Mouse (Mus musculus) heart, adult 11 months (tissue): ENCODE results near the gene Rab3c.

ENCODE experiments used
- DNase-seq: peaks from one replicate; pipeline ENCODE4 v3.0.0; 2022

The Rab3c gene

DNA sequence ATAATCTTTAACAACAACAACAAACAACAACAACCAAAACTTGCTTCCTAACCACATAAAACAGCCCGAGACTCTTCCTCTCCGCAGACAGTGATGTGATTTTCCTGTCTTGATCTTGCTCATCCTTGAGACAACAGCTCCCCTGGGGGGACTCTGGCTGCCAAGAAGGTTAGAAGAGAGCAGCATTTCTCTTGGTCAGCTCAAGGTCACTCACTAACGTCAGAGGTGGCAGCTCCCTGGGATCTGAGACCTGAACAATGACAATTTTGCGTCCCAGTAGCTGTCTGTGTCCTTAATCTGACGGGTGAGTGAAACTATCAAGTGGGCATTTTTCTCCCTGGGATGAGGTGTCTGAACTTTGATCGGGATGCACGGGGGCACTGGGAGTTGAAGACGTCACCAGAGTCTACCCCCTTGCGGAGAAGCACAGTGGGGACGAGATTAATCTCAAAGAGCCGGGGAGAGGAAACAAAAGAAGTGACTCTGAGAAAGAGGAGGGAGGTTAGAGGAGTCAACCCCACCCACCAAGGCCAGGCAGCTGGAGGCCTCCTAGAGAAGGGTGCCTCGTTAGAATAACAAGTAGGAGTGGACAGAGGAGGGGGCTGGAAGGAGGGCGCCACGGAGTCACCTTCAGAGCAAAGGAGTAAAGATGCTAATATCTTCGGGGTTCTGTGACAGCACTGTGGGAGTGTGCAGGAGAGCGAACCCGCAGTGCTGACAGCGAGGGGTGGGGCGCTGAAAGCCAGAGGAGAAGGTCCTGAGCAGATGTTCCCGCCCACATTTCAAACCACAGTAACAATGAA is 261.7 kb downstream of the Rab3c start:
- DNase-seq, result peak; percentile 90

DNA sequence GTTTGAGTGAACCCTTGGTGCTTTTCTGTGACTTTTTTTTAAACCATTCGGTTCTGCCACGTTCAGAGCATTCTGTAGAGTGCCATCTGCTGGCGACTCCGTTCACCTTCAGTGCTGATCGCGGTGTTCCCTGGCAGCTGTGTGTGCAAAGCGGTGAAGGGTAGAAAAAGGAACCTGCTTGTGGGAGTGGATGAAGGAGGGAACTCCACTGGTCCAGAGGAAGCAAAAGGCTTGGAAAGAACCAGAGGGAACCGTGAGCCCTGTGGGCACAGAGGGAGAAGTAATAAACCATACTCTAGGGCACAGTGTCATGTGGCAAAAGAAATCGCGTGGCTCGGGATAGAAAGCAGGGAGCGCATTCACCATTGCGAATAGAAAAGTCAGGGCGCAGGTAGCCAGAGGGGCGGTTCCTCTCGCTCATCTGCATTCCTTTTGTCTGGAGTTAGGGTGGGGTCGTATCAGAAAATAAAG is 262.3 kb downstream of the Rab3c start:
- DNase-seq, result no peak

DNA sequence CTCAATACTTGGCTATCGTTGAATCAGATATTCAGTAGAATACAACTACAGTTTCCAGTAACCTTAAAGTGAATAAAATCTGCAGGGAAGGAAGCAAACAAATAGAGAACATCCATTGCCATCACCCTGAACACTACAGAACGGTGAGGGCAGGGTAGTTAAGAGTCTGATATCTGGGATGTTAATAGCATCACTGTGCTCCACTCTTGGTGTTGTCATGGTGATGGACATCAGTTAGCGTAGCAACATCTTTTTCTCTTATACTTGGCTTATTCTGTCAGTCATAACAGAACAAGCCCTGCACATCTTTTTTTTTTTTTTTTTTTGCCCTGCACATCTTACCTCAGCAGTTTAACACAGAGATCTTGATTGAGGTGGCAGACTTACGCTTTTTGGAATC is 268.8 kb downstream of the Rab3c start:
- DNase-seq, result no peak

DNA sequence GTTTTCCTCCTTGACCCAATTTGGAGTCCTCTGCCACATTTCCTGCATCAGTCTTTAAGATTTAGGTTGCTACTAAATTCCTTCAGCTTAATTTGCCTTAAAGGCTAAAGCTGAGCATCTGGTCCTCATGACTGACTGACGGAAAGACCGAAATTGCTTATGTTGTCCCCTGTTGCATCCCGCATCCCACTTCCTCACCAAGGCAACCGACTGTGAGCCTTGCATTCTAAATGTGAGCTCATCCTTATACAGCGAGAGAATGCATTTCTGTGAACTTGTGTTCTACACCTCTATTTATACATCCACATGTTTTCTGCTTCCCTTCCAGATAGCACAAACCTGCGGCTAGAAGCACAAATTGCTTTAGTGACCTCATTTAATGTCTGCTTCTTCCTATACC is 269.9 kb downstream of the Rab3c start:
- DNase-seq, result no peak

DNA sequence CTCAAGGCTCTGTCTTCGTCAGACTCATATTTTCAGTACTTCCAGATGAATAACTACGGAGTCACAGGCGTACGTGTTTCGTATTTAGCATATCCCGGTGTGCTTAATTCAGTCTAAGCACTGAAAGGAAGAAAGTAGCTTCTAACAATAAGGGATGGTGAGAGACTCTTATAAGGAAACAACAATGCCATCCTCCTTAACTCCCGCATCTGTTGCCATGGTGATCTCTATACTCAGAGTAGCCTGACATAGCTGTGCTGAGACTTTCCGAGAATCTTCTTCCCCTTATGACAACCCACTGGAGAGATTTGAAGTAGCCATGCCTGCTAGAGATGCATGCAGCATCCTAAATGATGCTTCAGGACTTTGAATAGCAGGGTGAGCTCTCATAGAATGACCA is 272.3 kb downstream of the Rab3c start:
- no peak for DNase-seq

DNA sequence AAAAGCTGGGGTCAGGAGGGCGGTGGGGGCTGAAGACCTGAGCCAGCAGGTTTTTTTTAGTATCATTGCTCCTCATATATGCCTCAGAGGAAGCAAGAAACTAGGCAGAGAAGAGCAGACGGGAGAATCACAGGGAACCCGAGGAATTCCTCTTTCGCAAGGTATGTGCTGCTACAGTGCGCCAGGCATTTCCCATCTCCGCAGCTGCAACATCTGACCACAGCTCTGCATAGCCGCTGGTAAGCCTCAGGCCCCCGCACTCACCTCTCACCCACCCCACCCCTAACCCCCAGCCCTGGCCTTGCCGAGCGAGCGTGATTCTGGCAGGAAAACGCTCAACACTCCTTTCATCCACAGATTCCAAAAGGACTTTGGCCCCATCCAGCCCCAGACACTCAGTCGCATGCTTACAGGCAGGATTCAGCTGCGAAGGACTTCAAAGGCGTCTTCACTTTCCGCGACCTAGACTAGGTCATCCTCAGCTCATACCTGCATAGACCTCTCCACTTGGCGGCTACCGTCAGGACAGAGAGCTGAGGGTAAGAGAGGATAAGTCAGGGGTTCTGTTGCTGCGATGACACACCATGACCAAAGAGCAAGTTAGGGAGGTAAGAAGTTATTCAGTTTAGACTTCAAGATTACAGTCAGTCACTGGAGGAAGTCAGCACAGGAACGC is 274.6 kb downstream of the Rab3c start:
- no peak for DNase-seq
